Mouse (Mus musculus): ENCODE results near the gene Olfr1118. TPM values are rescaled to one million over a fixed set of nuclear protein-coding genes. Genes with fewer than 3 reads are reported as not detected.
"Not testable (repeated sequence)": the region's sequence is repeated elsewhere in the genome, so short reads cannot be mapped to it uniquely, and the experiment has no call there.

Gene Olfr1118
- polyA plus RNA-seq (2015; fragmentation: Nextera tagmentation; extraction: Ambion mirVana) = not detected in 2 replicates

GRCm38 (mm10) chr2:87307281-87307680 is at the start of gene Olfr1118:
Gene Olfr1118 (plus strand): TSS chr2:87307581.
- H3K36me3 ChIP-seq = no peaks in the 10 kb centered on the region
- 65% methylated on average over 1 of the region's 1 CpGs for WGBS
- no peaks in the 10 kb centered on the region for H3K4me1 ChIP-seq
- H3K9ac ChIP-seq = no peak within 1 kb of the TSS
- ATAC-seq (ENCODE audit: borderline replicate concordance, extremely low read depth, low FRiP score, low TSS enrichment) = no peak
- H3K27me3 ChIP-seq = no peaks in the 10 kb centered on the region
- H3K9me3 ChIP-seq = no peaks in the 10 kb centered on the region
- no peak within 1 kb of the TSS for H3K4me3 ChIP-seq
- no peak within 1 kb of the TSS for H3K27ac ChIP-seq
- H3K4me2 ChIP-seq = no peak within 1 kb of the TSS

- Histone ChIP-seq H3K27me3 (no peaks in the 10 kb centered on the region), H3K4me3 (no peak within 1 kb of the TSS), H3K4me1 (no peaks in the 10 kb centered on the region), H3K9ac (no peak within 1 kb of the TSS), H3K36me3 (no peaks in the 10 kb centered on the region), H3K4me2 (no peak within 1 kb of the TSS), H3K9me3 (no peaks in the 10 kb centered on the region), H3K27ac (no peak within 1 kb of the TSS)
- no peak for ATAC-seq (ENCODE audit: borderline replicate concordance, extremely low read depth, low FRiP score, low TSS enrichment)
- 82% methylated on average over 1 of the region's 1 CpGs for WGBS
These were observed 40.1 kb upstream of the Olfr1118 start, which contains the start of gene Olfr1116 for GRCm38 (mm10) chr2:87267234-87267633. Gene Olfr1116 (plus strand): TSS chr2:87267534.

GRCm38 (mm10) chr2:87293977-87294376 is 13.4 kb upstream of the Olfr1118 start:
- H3K36me3 ChIP-seq = not testable (repeated sequence)

GRCm38 (mm10) chr2:87354515-87354914 is 47.1 kb downstream of the Olfr1118 start, which contains the start of gene Olfr1120:
Gene Olfr1120 (plus strand): TSS chr2:87354815.
- no peak within 1 kb of the TSS for H3K9ac ChIP-seq
- H3K27me3 ChIP-seq = no peaks in the 10 kb centered on the region
- no peaks in the 10 kb centered on the region for H3K4me1 ChIP-seq
- no peaks in the 10 kb centered on the region for H3K36me3 ChIP-seq
- no peak for ATAC-seq (ENCODE audit: borderline replicate concordance, extremely low read depth, low FRiP score, low TSS enrichment)
- H3K27ac ChIP-seq = no peak within 1 kb of the TSS
- no peak within 1 kb of the TSS for H3K4me2 ChIP-seq
- WGBS = 40% methylated on average over 2 of the region's 2 CpGs
- H3K9me3 ChIP-seq = no peaks in the 10 kb centered on the region
- H3K4me3 ChIP-seq = no peak within 1 kb of the TSS

More at GRCm38 (mm10) chr2:87293977-87294376, 13.4 kb upstream of the Olfr1118 start:
- ATAC-seq (ENCODE audit: borderline replicate concordance, extremely low read depth, low FRiP score, low TSS enrichment); H3K27me3 ChIP-seq; H3K27ac ChIP-seq; H3K4me1 ChIP-seq; H3K9me3 ChIP-seq; H3K4me2 ChIP-seq; H3K9ac ChIP-seq; H3K4me3 ChIP-seq: not testable (repeated sequence)

- H3K4me1 ChIP-seq; ATAC-seq (ENCODE audit: borderline replicate concordance, extremely low read depth, low FRiP score, low TSS enrichment); H3K36me3 ChIP-seq; H3K27me3 ChIP-seq; H3K4me2 ChIP-seq; H3K9me3 ChIP-seq; H3K9ac ChIP-seq; H3K27ac ChIP-seq; H3K4me3 ChIP-seq: not testable (repeated sequence)
- 96% methylated on average over 2 of the region's 2 CpGs for WGBS
These were observed 52.7 kb downstream of the Olfr1118 start for GRCm38 (mm10) chr2:87360121-87360520.

Other genes with a start within 250 kb of the Olfr1118 start
- gene Olfr1107, start 231.8 kb upstream of the Olfr1118 start, polyA plus RNA-seq (2015; fragmentation: Nextera tagmentation; extraction: Ambion mirVana) = not detected in 2 replicates
- gene Olfr1109, start 211.6 kb upstream of the Olfr1118 start, polyA plus RNA-seq (2015; fragmentation: Nextera tagmentation; extraction: Ambion mirVana) = not detected in 2 replicates
- gene Olfr259, start 193.0 kb upstream of the Olfr1118 start, polyA plus RNA-seq (2015; fragmentation: Nextera tagmentation; extraction: Ambion mirVana) = not detected in 2 replicates
- not detected in 2 replicates for gene Olfr1110, start 167.3 kb upstream of the Olfr1118 start, polyA plus RNA-seq (2015; fragmentation: Nextera tagmentation; extraction: Ambion mirVana)
- not detected in 2 replicates for gene Olfr1111, start 155.0 kb upstream of the Olfr1118 start, polyA plus RNA-seq (2015; fragmentation: Nextera tagmentation; extraction: Ambion mirVana)
- not detected in 2 replicates for gene Olfr1112, start 119.8 kb upstream of the Olfr1118 start, polyA plus RNA-seq (2015; fragmentation: Nextera tagmentation; extraction: Ambion mirVana)
- not detected in 2 replicates for gene Olfr1113, start 98.6 kb upstream of the Olfr1118 start, polyA plus RNA-seq (2015; fragmentation: Nextera tagmentation; extraction: Ambion mirVana)
- not detected in 2 replicates for gene Olfr1115, start 59.6 kb upstream of the Olfr1118 start, polyA plus RNA-seq (2015; fragmentation: Nextera tagmentation; extraction: Ambion mirVana)
- not detected in 2 replicates for gene Olfr1116, start 40.0 kb upstream of the Olfr1118 start, polyA plus RNA-seq (2015; fragmentation: Nextera tagmentation; extraction: Ambion mirVana)
- not detected in 2 replicates for gene Olfr1120, start 47.2 kb downstream of the Olfr1118 start, polyA plus RNA-seq (2015; fragmentation: Nextera tagmentation; extraction: Ambion mirVana)
- not detected in 2 replicates for gene Olfr1121, start 62.3 kb downstream of the Olfr1118 start, polyA plus RNA-seq (2015; fragmentation: Nextera tagmentation; extraction: Ambion mirVana)
- not detected in 2 replicates for gene Olfr1122, start 78.3 kb downstream of the Olfr1118 start, polyA plus RNA-seq (2015; fragmentation: Nextera tagmentation; extraction: Ambion mirVana)
- gene Olfr1123, start 109.1 kb downstream of the Olfr1118 start, polyA plus RNA-seq (2015; fragmentation: Nextera tagmentation; extraction: Ambion mirVana) = not detected in 2 replicates
- gene Olfr1124, start 122.7 kb downstream of the Olfr1118 start, polyA plus RNA-seq (2015; fragmentation: Nextera tagmentation; extraction: Ambion mirVana) = 0.07 and 0.09 TPM in 2 replicates
- gene Olfr1126, start 146.4 kb downstream of the Olfr1118 start, polyA plus RNA-seq (2015; fragmentation: Nextera tagmentation; extraction: Ambion mirVana) = not detected in 2 replicates
- gene Pramel7, start 189.5 kb downstream of the Olfr1118 start, polyA plus RNA-seq (2015; fragmentation: Nextera tagmentation; extraction: Ambion mirVana) = not detected in 2 replicates
- gene Pramel6, start 199.0 kb downstream of the Olfr1118 start, polyA plus RNA-seq (2015; fragmentation: Nextera tagmentation; extraction: Ambion mirVana) = not detected in 2 replicates
- not detected in 2 replicates for gene Olfr153, start 224.2 kb downstream of the Olfr1118 start, polyA plus RNA-seq (2015; fragmentation: Nextera tagmentation; extraction: Ambion mirVana)
- gene Olfr1128, start 238.0 kb downstream of the Olfr1118 start, polyA plus RNA-seq (2015; fragmentation: Nextera tagmentation; extraction: Ambion mirVana) = not detected in 2 replicates

All from lung, embryonic 15.5 days (tissue).